Mouse (Mus musculus) megakaryocyte, embryonic 14.5 days (primary cell): ENCODE data around the gene Ypel3. TPM values are rescaled to one million over a fixed set of nuclear protein-coding genes. Genes with fewer than 3 reads are reported as not detected.

ENCODE experiments used
- H3K27me3 ChIP-seq: replicated peaks from 2 replicates; pipeline ENCODE3; 2012; ENCODE audit warnings: inconsistent platforms
- H3K36me3 ChIP-seq: replicated peaks from 2 replicates; pipeline ENCODE3; 2012; ENCODE audit warnings: low read length, inconsistent platforms, mixed read lengths
- H3K4me1 ChIP-seq: 2 replicates; pipeline ENCODE4 v1.6.1; 2012; ENCODE audit warnings: inconsistent platforms
- H3K4me3 ChIP-seq: replicated peaks from 2 replicates; pipeline ENCODE3; 2012; ENCODE audit warnings: moderate library complexity, mild to moderate bottlenecking, inconsistent platforms
- H3K9me3 ChIP-seq: 2 replicates; pipeline ENCODE4 v1.6.1; 2012; ENCODE audit warnings: inconsistent platforms
- FLI1 ChIP-seq: IDR thresholded peaks from 2 replicates; pipeline ENCODE4 v1.6.1; 2012; ENCODE audit warnings: low read length, inconsistent platforms, mixed read lengths
- GATA1 ChIP-seq: IDR thresholded peaks from 3 replicates; pipeline ENCODE4 v1.6.1; 2012; ENCODE audit warnings: mixed read lengths, low read length, inconsistent platforms, borderline replicate concordance
- polyA plus RNA-seq: library from polyadenylated mRNA; stranded (reverse); fragments of >175 nt; gene quantifications from 2 replicates; pipeline ENCODE4 v1.2.3, GENCODE M21; 2012; ENCODE audit warnings: low replicate concordance; ENCODE audit not compliant: insufficient read depth

The Ypel3 gene
- polyA plus RNA-seq, 1 experiment: 284 TPM

GRCm38 (mm10) chr7:126749582-126750343 is 27.0 kb upstream of the Ypel3 start:
- TF ChIP-seq FLI1 (no peak), GATA1 (no peak)

DNA sequence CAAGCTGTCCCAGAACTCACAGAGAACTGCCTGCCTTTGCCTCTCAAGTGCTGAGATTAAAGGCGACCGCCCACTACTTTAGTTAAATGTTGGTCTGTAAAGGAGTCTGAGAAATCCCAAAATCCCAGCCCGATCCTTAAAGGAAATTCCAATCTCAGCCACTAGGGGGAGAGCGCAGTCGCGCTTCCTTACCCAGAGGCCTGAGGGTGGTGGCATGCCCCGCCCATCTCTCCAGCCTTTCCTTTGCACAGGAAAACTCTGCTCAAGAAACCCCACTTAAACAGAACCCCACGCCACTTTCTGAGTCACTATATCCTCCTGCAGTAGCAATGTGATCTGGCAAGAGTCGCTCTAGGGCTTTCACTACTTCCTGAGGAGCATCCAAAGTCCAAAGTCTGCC is 21.9 kb upstream of the Ypel3 start:
- Histone ChIP-seq H3K27me3 (peaks cover 3% of the 10 kb centered on the region), H3K4me3 (peak overlapping the region; percentile 82), H3K9me3 (peaks cover 5% of the 10 kb centered on the region), H3K4me1 (peaks cover 31% of the 10 kb centered on the region), H3K36me3 (no peaks in the 10 kb centered on the region)
- TF ChIP-seq FLI1: no peak
- no peak for TF ChIP-seq GATA1

More at GRCm38 (mm10) chr7:126749582-126750343, 27.0 kb upstream of the Ypel3 start:
- peaks cover 3% of the 10 kb centered on the region for H3K27me3 ChIP-seq
- peaks cover 5% of the 10 kb centered on the region for H3K9me3 ChIP-seq
- H3K4me3 ChIP-seq: no peak overlapping the region
- H3K4me1 ChIP-seq: peaks cover 30% of the 10 kb centered on the region
- H3K36me3 ChIP-seq: no peaks in the 10 kb centered on the region

GRCm38 (mm10) chr7:126758539-126758938 is 18.2 kb upstream of the Ypel3 start:
- Histone ChIP-seq H3K27me3 (no peaks in the 10 kb centered on the region), H3K36me3 (peaks cover 31% of the 10 kb centered on the region), H3K9me3 (no peaks in the 10 kb centered on the region), H3K4me1 (peaks cover 67% of the 10 kb centered on the region), H3K4me3 (no peak overlapping the region)
- TF ChIP-seq FLI1 (no peak), GATA1 (no peak)

DNA sequence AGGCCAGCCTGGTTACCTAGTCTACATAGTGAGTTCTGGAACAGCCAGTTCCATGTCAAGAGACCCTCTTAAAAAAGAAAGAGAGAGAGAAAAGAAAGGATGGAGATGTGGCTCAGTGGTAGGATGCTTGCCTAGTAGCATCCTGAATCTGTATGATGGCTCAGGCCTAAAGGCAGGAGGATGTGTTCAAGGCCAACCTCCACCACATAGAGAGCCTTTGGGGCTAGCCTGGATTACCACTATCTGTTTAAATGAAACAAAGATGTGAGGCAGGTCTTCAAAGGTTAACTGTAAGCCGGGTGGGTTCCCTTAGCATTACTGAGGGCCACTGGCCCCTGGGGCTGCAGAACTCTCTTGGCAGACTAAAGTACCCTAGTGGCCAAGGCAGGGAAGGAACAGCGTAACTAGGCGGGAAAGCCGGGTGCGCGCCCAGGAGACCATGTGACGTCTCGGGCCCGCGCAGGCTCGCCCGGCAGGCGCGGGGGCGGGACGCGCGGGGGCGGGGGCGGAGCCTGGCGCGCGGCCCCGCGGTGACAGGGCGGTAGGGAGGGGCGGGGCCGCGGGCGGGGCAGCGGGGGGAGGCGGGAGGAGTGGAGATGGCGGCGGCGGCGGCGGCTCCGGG is 17.6 kb upstream of the Ypel3 start, which contains the start of gene Mapk3:
Mapk3 (plus strand) TSS at position 552 of the 622 bp plus-strand sequence.
- TF ChIP-seq FLI1 (no peak), GATA1 (no peak)
- Histone ChIP-seq H3K9me3 (no peaks in the 10 kb centered on the region), H3K36me3 (peaks cover 37% of the 10 kb centered on the region), H3K27me3 (no peaks in the 10 kb centered on the region), H3K4me1 (peaks cover 70% of the 10 kb centered on the region), H3K4me3 (peak within 1 kb of the TSS; percentile 100)

DNA sequence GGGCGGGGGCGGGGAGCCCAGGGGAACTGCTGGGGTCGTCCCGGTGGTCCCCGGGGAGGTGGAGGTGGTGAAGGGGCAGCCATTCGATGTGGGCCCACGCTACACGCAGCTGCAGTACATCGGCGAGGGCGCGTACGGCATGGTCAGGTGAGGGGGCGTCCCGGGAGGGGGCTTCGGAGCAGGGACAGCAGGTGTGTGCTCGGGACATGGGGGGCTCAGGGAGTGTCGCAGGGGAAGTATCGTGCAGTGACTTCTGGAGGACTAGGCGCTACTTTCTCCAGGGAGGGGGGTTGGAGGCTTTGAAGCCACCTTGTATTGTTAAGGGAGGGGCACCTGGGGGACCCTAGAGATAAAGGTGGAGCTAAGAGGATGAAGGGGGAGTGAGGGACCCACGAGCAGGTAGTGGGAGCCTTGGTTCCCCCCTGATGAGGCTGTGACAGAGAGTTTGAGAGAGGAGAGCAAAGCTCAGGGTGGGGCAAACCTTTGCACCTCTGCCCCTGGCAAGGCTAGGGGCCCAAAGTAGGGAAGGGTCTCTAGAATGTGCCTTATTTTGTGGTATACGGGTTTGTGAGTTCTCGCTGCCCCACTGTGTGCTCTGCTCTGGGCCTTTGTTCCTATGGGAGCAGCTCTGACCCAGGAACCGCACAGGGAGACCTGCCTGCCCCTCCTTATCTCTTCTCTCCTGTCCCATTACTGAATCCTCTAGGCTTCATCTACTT is 16.9 kb upstream of the Ypel3 start:
- Histone ChIP-seq H3K4me3 (peak overlapping the region; percentile 100), H3K36me3 (peaks cover 44% of the 10 kb centered on the region), H3K9me3 (no peaks in the 10 kb centered on the region), H3K4me1 (peaks cover 70% of the 10 kb centered on the region), H3K27me3 (no peaks in the 10 kb centered on the region)
- no peak for TF ChIP-seq GATA1
- TF ChIP-seq FLI1: no peak

DNA sequence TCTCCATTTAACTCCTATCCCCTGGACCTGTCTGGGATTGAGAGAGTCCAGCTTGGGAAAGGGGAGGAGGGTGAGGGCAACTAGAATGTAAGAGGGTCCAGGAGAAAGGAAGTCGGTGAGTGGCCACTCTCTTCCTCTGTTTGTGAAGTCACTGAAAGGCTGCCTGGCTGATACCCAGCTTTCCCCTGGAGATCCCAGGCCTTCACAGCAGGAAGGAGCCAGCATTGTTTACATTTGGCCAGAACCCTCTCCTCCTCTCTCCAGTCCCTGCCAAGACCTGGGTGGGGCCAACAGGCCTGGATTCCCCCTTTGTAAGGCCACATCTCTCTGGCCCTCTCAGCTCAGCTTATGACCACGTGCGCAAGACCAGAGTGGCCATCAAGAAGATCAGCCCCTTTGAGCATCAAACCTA is 16.4 kb upstream of the Ypel3 start:
- peak overlapping the region; percentile 100 for H3K4me3 ChIP-seq
- no peaks in the 10 kb centered on the region for H3K27me3 ChIP-seq
- no peaks in the 10 kb centered on the region for H3K9me3 ChIP-seq
- H3K36me3 ChIP-seq: peaks cover 49% of the 10 kb centered on the region
- TF ChIP-seq GATA1: no peak
- TF ChIP-seq FLI1: no peak
- peaks cover 70% of the 10 kb centered on the region for H3K4me1 ChIP-seq

- Histone ChIP-seq H3K4me3 (peak overlapping the region; percentile 100), H3K9me3 (no peaks in the 10 kb centered on the region), H3K27me3 (no peaks in the 10 kb centered on the region), H3K4me1 (peaks cover 72% of the 10 kb centered on the region), H3K36me3 (peaks cover 55% of the 10 kb centered on the region)
- TF ChIP-seq GATA1 (no peak), FLI1 (no peak)
Measured at GRCm38 (mm10) chr7:126760956-126761355, 15.8 kb upstream of the Ypel3 start.

- Histone ChIP-seq H3K27me3 (no peaks in the 10 kb centered on the region), H3K4me3 (peak overlapping the region; percentile 100), H3K4me1 (peaks cover 79% of the 10 kb centered on the region), H3K9me3 (no peaks in the 10 kb centered on the region), H3K36me3 (peaks cover 61% of the 10 kb centered on the region)
- TF ChIP-seq FLI1 (no peak), GATA1 (no peak)
Measured at GRCm38 (mm10) chr7:126761529-126762067, 15.2 kb upstream of the Ypel3 start.

- Histone ChIP-seq H3K27me3 (no peaks in the 10 kb centered on the region), H3K4me1 (peaks cover 87% of the 10 kb centered on the region), H3K9me3 (no peaks in the 10 kb centered on the region), H3K4me3 (no peak overlapping the region), H3K36me3 (peaks cover 71% of the 10 kb centered on the region)
- TF ChIP-seq FLI1 (no peak), GATA1 (no peak)
Measured at GRCm38 (mm10) chr7:126762471-126763008, 14.2 kb upstream of the Ypel3 start.
